Mouse (Mus musculus): Measurements from ENCODE around the gene Npr1. TPM values are rescaled to one million over a fixed set of nuclear protein-coding genes. Genes with fewer than 3 reads are reported as not detected.

The Npr1 gene
- polyA plus RNA-seq, 1 experiment from 2014 or later, result 24.3 TPM

DNA sequence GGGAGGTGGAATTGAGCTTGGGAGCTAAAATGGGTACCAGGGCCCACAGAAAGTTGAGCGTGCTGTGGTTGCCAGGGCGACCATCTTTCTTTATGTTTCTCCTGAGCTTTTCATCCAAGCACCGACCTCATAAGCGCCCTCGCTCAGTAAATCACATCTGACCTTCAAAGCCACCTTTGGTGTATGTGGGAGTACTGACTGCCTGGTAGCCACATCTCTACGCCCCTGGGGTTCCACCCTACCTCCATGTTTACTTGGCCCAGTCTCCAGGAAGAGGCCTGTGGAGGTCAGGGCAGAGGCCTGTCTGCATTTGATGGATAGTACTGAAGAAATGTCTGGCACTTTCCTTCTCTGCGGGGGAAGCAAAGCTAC, 18.6 kb downstream of the Npr1 start:
- H3K27me3 ChIP-seq (ENCODE audit: control insufficient read depth, insufficient read depth, low read depth, low read length), result no peaks in the 10 kb centered on the region
- H3K4me2 ChIP-seq (ENCODE audit: low read depth, low read length), result peak overlapping the region; percentile 52
- peaks cover 3% of the 10 kb centered on the region; the same call in 1 of the 2 replicates for H3K9me3 ChIP-seq (ENCODE audit: control insufficient read depth, low read length)
- peak overlapping the region; percentile 54 for H3K9ac ChIP-seq (ENCODE audit: low read length)
- H3K36me3 ChIP-seq (ENCODE audit: control insufficient read depth, insufficient read depth, low read length), result no peaks in the 10 kb centered on the region
- ATAC-seq (ENCODE audit: low read depth), result peak; percentile 32
- peaks cover 10% of the 10 kb centered on the region for H3K4me1 ChIP-seq (replicated peaks; ENCODE audit: control insufficient read depth, insufficient read depth, low read length)
- peak overlapping the region; percentile 35 for H3K4me3 ChIP-seq (ENCODE audit: low read length)
- H3K27ac ChIP-seq (ENCODE audit: low read length), result peak overlapping the region; percentile 95
- 29% methylated on average over 7 of the region's 7 CpGs for WGBS

DNA sequence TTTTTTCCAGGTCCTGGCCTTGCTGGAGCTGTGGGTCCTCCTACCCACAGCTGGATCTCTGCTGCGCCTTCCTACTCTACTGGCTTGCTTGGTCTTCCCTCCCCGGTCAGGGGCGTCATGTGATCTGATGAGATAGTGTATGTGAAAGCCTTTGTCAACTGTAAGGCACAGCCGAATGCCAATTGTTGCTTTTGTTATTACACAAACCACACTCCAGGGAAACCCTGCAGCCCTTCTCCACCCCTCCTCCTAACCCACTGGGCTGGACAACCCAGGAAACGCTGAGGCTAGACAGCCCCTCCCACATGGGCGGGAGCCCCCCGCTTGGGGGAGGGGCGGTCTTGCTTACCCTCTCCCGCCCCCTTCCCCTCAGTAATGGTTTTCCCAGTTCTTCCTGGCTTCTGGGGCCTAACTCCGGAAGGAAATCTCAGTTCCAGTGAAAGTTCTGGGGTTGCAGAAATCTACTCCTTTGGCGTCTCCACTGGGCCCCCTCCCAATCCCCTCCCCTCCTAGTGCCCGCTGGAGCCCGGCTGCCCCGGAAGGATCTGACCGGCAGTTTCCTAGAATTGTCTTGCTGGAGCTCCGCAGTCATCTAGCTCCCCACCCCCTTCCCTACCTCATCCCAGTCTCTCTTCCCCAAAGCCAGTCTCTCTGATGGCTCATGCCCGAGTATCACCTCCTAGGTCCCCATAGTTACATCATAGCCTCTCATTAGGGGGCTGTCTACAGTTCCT, 19.1 kb downstream of the Npr1 start:
- Histone ChIP-seq H3K9ac (ENCODE audit: low read length) (peak overlapping the region; percentile 54), H3K4me1 (replicated peaks; ENCODE audit: control insufficient read depth, insufficient read depth, low read length) (peaks cover 10% of the 10 kb centered on the region), H3K27ac (ENCODE audit: low read length) (peak overlapping the region; percentile 95), H3K27me3 (ENCODE audit: control insufficient read depth, insufficient read depth, low read depth, low read length) (no peaks in the 10 kb centered on the region), H3K4me3 (ENCODE audit: low read length) (peak overlapping the region; percentile 35), H3K4me2 (ENCODE audit: low read depth, low read length) (peak overlapping the region; percentile 52), H3K36me3 (ENCODE audit: control insufficient read depth, insufficient read depth, low read length) (no peaks in the 10 kb centered on the region), H3K9me3 (ENCODE audit: control insufficient read depth, low read length) (peaks cover 3% of the 10 kb centered on the region; the same call in 1 of the 2 replicates)
- WGBS, result 1% methylated on average over 17 of the region's 17 CpGs
- peak; percentile 96 for ATAC-seq (ENCODE audit: low read depth)

DNA sequence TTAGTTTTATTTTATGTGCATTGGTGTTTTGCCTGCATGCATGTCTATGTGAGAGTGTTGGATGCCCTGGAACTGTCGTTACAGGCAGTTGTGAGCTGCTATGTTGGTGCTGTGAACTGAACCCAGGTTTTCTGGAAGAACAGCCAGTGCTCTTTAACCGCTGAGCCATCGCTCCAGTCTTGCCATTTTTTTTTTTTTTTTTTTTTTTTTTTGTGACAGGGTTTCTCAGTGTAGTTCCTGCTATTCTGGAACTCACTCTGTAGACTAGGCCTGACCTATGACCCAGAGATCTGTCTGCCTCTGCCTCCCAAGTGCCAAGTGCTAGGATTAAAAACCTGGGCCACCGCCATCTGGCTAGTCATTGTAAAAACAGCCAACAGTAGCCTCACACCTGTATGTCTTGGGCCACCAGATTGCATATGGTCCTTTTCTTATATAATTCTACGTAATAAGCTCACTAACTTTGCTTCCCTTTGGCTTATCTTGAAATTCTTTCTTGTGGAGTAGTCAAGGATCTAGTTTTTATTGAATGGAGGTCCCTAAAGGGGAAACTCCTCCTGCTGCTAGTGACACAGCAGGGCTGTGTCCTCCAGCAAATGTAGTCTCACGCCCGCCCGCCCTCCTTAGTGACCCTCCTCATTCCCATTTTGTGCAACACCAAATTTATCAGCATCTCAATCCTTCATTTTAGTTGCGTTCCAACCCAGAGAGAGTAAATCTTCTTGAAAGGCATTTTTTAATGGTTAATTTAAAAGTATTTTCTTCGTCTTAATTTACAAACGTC, 20.1 kb downstream of the Npr1 start:
- H3K27me3 ChIP-seq (ENCODE audit: control insufficient read depth, insufficient read depth, low read depth, low read length), result no peaks in the 10 kb centered on the region
- WGBS, result 51% methylated on average over 11 of the region's 11 CpGs
- H3K27ac ChIP-seq (ENCODE audit: low read length), result peak overlapping the region; percentile 95
- H3K4me1 ChIP-seq (replicated peaks; ENCODE audit: control insufficient read depth, insufficient read depth, low read length), result peaks cover 7% of the 10 kb centered on the region; the same call in 1 of the 2 replicates
- no peak overlapping the region; the same call in 1 of the 2 replicates for H3K4me3 ChIP-seq (ENCODE audit: low read length)
- 0 out of 2 replicates have a peak overlapping the region, but pooled peaks have one; percentile 47 for H3K9ac ChIP-seq (ENCODE audit: low read length)
- ATAC-seq (ENCODE audit: low read depth), result peak; percentile 26; the same call in 1 of the 2 replicates
- H3K36me3 ChIP-seq (ENCODE audit: control insufficient read depth, insufficient read depth, low read length), result no peaks in the 10 kb centered on the region
- peaks cover 3% of the 10 kb centered on the region; the same call in 1 of the 2 replicates for H3K9me3 ChIP-seq (ENCODE audit: control insufficient read depth, low read length)
- H3K4me2 ChIP-seq (ENCODE audit: low read depth, low read length), result peak overlapping the region; percentile 52

DNA sequence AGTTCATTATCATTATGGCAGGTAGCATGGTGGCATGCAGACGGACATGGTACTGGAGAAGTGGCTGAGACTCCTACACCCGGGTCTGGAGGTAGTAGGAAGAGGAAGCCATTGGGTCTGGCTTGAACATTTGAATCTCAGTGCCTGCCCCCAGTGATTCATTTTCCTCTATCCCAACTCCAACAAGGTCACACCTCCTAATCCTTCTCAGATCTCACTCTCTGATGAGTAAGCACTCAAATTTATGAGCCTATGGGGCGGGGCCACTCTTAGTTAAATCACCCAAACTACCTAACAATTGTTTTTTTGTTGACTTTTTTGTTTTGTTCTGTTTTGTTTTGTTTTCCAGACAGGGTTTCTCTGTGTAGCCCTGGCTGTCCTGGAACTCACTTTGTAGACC, 21.7 kb downstream of the Npr1 start:
- H3K4me3 ChIP-seq (ENCODE audit: low read length), result no peak overlapping the region
- H3K27ac ChIP-seq (ENCODE audit: low read length), result no peak overlapping the region
- 87% methylated on average over 3 of the region's 3 CpGs for WGBS
- no peak overlapping the region for H3K9ac ChIP-seq (ENCODE audit: low read length)
- H3K36me3 ChIP-seq (ENCODE audit: control insufficient read depth, insufficient read depth, low read length), result no peaks in the 10 kb centered on the region
- peaks cover 7% of the 10 kb centered on the region; the same call in 1 of the 2 replicates for H3K4me1 ChIP-seq (replicated peaks; ENCODE audit: control insufficient read depth, insufficient read depth, low read length)
- ATAC-seq (ENCODE audit: low read depth), result no peak
- no peak overlapping the region for H3K4me2 ChIP-seq (ENCODE audit: low read depth, low read length)
- peaks cover 3% of the 10 kb centered on the region; the same call in 1 of the 2 replicates for H3K9me3 ChIP-seq (ENCODE audit: control insufficient read depth, low read length)
- no peaks in the 10 kb centered on the region for H3K27me3 ChIP-seq (ENCODE audit: control insufficient read depth, insufficient read depth, low read depth, low read length)

DNA sequence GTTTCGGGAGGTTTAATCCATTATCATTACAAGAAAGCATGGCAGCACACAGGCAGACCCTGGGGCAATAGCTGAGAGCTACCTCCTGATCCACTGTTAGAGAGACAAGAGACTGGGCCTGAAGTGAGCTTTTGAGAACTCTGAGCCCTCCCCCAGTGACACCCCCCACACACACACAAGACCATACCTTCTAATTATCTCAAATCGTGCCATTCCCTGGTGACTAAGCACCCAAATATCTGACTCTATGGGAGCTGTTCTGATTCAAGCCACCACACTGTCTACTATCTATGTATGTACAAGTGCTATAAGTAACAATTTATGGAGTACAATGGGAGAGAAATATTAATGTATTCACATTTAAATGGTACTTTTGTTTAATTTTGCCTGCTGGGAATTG, 24.9 kb downstream of the Npr1 start:
- Histone ChIP-seq H3K9me3 (ENCODE audit: control insufficient read depth, low read length) (peaks cover 3% of the 10 kb centered on the region; the same call in 1 of the 2 replicates), H3K36me3 (ENCODE audit: control insufficient read depth, insufficient read depth, low read length) (no peaks in the 10 kb centered on the region), H3K27ac (ENCODE audit: low read length) (no peak overlapping the region), H3K4me3 (ENCODE audit: low read length) (no peak overlapping the region), H3K4me2 (ENCODE audit: low read depth, low read length) (no peak overlapping the region), H3K27me3 (ENCODE audit: control insufficient read depth, insufficient read depth, low read depth, low read length) (no peaks in the 10 kb centered on the region), H3K9ac (ENCODE audit: low read length) (no peak overlapping the region), H3K4me1 (replicated peaks; ENCODE audit: control insufficient read depth, insufficient read depth, low read length) (peaks cover 2% of the 10 kb centered on the region; the same call in 1 of the 2 replicates)
- no peak for ATAC-seq (ENCODE audit: low read depth)
- 89% methylated on average over 2 of the region's 2 CpGs for WGBS

DNA sequence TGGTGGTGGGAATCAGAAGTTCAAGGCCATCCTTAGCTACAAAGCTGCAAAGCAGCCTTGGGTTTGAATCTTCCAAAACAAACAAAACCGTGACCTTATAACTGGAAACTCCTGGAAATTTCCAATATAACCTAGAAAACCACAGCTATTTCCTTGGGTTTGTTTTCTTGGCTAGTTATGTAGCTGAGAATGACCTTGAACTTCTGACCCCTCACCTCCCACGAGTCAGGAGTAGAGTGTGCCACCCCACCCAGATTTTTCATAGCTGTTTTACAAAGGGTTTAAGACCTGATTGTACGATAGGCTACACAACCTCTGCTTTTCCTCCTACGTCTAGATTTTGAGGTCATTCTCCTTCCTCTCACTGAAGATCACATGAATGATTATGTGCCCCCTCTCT, 28.5 kb downstream of the Npr1 start:
- Histone ChIP-seq H3K36me3 (ENCODE audit: control insufficient read depth, insufficient read depth, low read length) (no peaks in the 10 kb centered on the region), H3K4me3 (ENCODE audit: low read length) (no peak overlapping the region), H3K27ac (ENCODE audit: low read length) (no peak overlapping the region), H3K9ac (ENCODE audit: low read length) (no peak overlapping the region), H3K4me2 (ENCODE audit: low read depth, low read length) (no peak overlapping the region), H3K9me3 (ENCODE audit: control insufficient read depth, low read length) (no peaks in the 10 kb centered on the region), H3K4me1 (replicated peaks; ENCODE audit: control insufficient read depth, insufficient read depth, low read length) (peaks cover 8% of the 10 kb centered on the region), H3K27me3 (ENCODE audit: control insufficient read depth, insufficient read depth, low read depth, low read length) (no peaks in the 10 kb centered on the region)
- ATAC-seq (ENCODE audit: low read depth), result no peak
- WGBS, result 61% methylated on average over 4 of the region's 4 CpGs

DNA sequence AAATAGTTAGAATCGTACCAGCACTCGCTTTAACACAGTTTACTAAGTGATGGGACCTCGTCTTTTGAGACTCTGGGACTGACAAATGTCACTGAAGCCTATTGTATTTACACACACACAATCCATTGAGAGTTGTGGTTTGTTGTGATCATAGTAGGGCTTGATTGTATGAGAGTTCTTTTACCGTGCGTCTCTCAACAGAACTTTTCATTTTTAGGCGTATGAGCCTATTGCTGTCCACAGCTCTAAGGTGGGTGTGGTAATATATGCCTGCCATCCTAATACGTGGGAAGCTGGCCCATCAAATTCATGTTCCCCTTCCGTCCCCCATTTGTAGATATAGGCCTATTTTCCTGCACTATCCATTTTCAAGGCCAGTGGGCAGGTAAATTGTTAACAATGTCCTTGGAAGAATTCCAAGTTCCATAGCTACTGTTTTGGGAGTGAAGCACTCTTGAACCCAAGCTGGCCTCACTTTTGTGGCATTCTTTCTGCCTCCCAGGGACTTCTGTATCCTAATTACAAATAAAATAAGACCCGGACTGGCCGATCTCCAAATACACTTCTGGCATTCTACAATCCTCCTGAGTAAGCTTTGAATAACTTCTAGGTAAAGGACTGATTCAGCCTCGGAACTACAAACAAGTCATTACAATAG, 31.5 kb downstream of the Npr1 start:
- H3K9ac ChIP-seq (ENCODE audit: low read length), result peak overlapping the region; percentile 66
- peak overlapping the region; percentile 96 for H3K27ac ChIP-seq (ENCODE audit: low read length)
- peak overlapping the region; percentile 84 for H3K4me2 ChIP-seq (ENCODE audit: low read depth, low read length)
- WGBS, result 37% methylated on average over 11 of the region's 11 CpGs
- H3K4me1 ChIP-seq (replicated peaks; ENCODE audit: control insufficient read depth, insufficient read depth, low read length), result peaks cover 23% of the 10 kb centered on the region
- no peaks in the 10 kb centered on the region for H3K36me3 ChIP-seq (ENCODE audit: control insufficient read depth, insufficient read depth, low read length)
- H3K27me3 ChIP-seq (ENCODE audit: control insufficient read depth, insufficient read depth, low read depth, low read length), result no peaks in the 10 kb centered on the region
- peak overlapping the region; percentile 61 for H3K4me3 ChIP-seq (ENCODE audit: low read length)
- no peaks in the 10 kb centered on the region for H3K9me3 ChIP-seq (ENCODE audit: control insufficient read depth, low read length)
- ATAC-seq (ENCODE audit: low read depth), result no peak

DNA sequence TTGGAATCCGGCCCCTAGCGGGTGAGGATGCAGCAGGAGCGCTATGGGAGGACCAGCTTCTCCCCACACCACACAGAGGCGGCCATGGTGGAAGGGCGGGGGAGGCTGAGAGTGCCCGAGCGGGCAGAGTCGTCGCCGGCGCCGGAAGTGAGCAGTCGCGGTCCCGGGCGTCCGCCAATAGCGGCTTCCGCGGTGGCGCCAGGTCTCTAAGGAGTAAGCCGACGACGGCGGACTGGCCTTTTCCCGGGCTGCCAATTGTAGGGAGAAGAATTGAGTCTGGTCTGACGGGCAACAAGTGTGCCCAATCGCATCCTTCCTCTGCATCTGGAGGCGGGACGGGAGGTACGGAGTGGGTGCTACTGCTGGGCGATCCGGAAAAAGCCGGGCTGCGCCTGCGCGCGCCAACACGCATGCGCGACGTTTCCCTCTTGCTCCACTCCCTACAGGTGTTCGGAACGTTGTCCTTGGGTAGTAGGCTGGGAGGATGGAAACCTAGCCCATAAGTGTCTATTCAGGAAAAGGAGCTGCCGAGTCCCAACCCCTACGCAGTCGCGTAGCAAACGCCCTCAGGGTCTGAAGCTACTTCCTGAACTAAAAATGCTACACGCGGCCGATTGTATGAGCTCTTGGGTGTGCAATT, 32.2 kb downstream of the Npr1 start, which contains the start of gene Ints3:
Gene Ints3 (minus strand): TSS at position 242 of the 640 bp plus-strand sequence.
- H3K4me3 ChIP-seq (ENCODE audit: low read length), result peak within 1 kb of the TSS; percentile 61
- peak within 1 kb of the TSS; percentile 96 for H3K27ac ChIP-seq (ENCODE audit: low read length)
- no peaks in the 10 kb centered on the region for H3K36me3 ChIP-seq (ENCODE audit: control insufficient read depth, insufficient read depth, low read length)
- H3K4me2 ChIP-seq (ENCODE audit: low read depth, low read length), result peak within 1 kb of the TSS; percentile 84
- peak within 1 kb of the TSS; percentile 85 for H3K9ac ChIP-seq (ENCODE audit: low read length)
- under 1% methylated on average over 52 of the region's 52 CpGs for WGBS
- H3K9me3 ChIP-seq (ENCODE audit: control insufficient read depth, low read length), result no peaks in the 10 kb centered on the region
- ATAC-seq (ENCODE audit: low read depth), result peak; percentile 99
- peaks cover 24% of the 10 kb centered on the region for H3K4me1 ChIP-seq (replicated peaks; ENCODE audit: control insufficient read depth, insufficient read depth, low read length)
- no peaks in the 10 kb centered on the region for H3K27me3 ChIP-seq (ENCODE audit: control insufficient read depth, insufficient read depth, low read depth, low read length)
